Mouse (Mus musculus) cerebellum, adult 18-20 months (tissue): ENCODE measurements around the gene Lilrb4a.
"Not testable (repeated sequence)": the region's sequence is repeated elsewhere in the genome, so short reads cannot be mapped to it uniquely, and the experiment has no call there.

Source experiments
- DNase-seq, 2 experiments: peaks; one replicate each; pipeline ENCODE4 v3.0.0; 2021

Gene Lilrb4a

DNA sequence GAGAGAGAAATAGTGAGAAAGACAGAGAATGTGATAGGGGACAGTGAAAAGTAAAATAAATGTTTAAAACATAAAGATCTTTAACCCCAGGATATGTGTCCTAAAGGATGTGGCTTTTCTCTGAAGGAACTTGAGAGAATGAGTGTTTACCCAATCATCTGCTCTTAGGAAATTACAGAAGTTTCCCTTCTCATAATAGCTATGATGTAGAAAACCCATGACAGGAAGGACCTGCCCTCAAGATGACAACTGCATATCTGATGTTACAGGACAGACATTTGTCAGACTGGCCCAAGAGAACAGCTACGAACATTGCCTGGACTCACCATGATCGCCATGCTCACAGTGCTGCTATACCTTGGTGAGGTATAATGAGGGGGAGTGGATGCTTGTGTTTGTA lies at the start of gene Lilrb4a:
TSS of gene Lilrb4a (plus strand) at position 266 of the 400 bp plus-strand sequence.
- DNase-seq = not testable (repeated sequence)

- DNase-seq = no peak
Measured at GRCm38 (mm10) chr10:51451610-51452009, 39.1 kb upstream of the Lilrb4a start.

DNA sequence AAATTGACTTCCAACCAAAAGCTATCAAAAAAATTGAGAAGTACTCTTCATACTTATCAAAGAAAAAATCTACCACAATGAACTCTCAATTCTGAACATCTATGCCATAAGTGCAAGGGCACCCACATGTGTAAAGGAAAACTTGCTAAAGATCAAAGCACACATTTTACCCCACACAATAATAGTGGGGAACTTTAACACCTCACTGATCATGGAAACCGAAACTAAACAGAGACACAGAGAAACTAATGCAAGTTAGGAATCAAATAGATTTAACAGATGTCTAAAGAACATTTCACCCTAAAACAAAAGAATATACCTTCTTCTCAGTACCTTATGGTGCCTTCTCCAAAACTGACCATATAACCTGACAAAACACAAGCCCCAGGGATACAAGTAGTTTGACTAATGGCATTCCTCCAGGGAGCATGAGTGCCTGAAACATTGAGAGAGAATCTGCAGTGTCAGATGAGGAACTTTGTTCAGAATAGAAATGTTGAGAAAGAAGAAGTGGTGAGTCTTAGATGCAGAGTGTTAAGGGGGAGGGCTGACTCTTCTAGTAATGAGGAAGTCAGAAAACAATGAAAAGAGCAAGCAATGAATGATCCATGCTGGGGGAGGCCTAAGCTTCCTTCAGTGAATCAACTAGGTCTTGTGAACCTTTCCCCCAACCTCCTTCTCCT lies 37.0 kb upstream of the Lilrb4a start:
- DNase-seq = no peak

GRCm38 (mm10) chr10:51454365-51454764 lies 36.4 kb upstream of the Lilrb4a start:
- DNase-seq = no peak

GRCm38 (mm10) chr10:51455762-51456161 lies 35.0 kb upstream of the Lilrb4a start:
- DNase-seq = no peak

DNA sequence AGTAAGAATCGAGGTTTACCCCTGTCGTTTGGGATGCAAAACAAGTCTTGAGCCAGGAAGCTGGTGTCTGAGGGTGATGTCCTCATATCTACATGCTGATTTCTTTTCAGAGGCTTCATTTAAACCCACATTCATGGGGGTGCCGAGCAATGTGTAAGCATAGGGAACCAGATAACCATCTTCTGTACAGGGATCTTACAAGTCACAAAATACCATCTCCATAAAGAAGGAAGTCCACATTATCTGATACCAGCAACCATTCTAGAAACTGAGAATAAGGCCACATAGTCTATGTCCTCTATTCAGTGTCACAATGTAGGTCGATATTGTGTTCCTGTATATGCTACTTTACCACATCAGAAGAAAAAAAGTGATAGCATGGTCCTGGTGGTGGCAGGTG lies 34.4 kb upstream of the Lilrb4a start:
- no peak for DNase-seq

- not testable (repeated sequence) for DNase-seq
Measured at GRCm38 (mm10) chr10:51463800-51464199, 27.0 kb upstream of the Lilrb4a start.

GRCm38 (mm10) chr10:51480397-51480796 lies 10.4 kb upstream of the Lilrb4a start, which contains the start of the genes Gm49339 and Lilr4b:
Gm49339 (plus strand) TSS chr10:51480612.
Lilr4b (plus strand) TSS chr10:51480632.
- not testable (repeated sequence) for DNase-seq

GRCm38 (mm10) chr10:51520021-51520420 lies 29.3 kb downstream of the Lilrb4a start:
- DNase-seq = no peak

- no peak for DNase-seq
Measured at GRCm38 (mm10) chr10:51521453-51521852, 30.7 kb downstream of the Lilrb4a start.

- DNase-seq = no peak
Measured at GRCm38 (mm10) chr10:51526090-51526489, 35.3 kb downstream of the Lilrb4a start.

DNA sequence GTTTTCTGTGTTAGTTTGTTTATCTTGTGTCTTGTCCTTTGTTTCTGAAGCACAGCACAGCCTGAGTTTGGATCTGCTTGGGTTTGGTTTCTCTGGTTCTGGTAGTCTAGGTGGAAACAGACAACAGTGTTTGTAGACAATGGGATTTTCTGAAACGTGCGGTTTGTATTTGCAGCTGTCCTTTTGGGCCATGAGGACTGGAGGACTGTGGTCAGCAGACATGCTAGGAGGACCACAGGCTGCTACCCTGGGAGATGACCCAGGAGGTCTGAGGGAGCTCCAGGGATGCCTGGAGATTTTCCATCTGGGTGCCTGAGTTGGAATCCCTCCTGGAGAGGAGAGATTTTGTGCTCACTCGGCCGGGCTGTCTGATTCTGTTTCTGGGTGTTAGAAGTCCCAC lies 35.9 kb downstream of the Lilrb4a start:
- DNase-seq = no peak

DNA sequence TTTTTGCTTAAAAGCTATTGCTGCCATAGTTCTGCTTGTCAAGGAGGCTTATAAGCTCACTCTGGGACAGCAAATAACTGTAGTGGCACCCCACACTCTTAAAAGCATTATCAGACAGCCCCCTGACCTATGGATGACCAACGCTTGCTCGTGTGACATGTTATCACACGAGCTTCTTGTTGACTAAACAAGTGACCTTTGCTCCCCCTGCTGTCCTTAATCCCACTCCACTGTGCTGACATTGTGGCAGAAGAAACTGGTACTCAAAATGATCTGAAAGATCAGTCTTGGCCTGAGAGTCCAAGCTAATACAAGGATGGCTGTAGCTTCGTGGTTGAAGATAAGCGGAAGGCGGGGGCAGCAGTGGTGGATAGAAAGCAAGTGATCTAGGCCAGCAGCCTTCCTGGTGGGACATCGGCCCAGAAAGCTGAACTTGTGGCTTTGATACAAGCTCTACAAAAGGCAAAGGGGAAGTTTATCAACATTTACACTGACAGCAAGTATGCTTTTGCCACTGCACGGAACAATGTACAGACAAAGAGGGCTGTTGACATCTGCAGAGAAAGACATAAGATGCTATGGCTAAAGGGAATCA lies 38.2 kb downstream of the Lilrb4a start:
- DNase-seq = no peak

GRCm38 (mm10) chr10:51529497-51529896 lies 38.7 kb downstream of the Lilrb4a start:
- DNase-seq = no peak

DNA sequence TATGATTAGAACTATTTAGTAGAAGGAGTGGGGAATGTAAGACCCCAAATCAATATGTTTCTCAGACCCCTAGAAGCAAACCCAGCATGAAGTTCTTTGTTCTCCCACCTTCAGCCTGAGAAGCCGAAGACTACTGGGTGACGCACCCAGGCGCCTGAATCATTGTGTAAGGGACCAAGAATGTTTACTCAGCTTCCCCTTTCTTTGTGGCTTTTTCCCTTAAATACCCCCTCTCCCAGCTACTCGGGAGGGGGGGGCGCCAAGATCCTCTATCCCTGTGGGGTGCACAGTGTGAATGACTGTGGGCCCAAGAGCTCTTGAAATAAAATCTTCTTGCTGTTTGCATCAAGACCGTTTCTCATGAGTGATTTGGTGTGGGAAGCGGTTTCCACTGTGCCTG lies 40.1 kb downstream of the Lilrb4a start:
- no peak for DNase-seq
